Mouse (Mus musculus): Measurements from ENCODE around the gene Katna1. TPM values are rescaled to one million over a fixed set of nuclear protein-coding genes. Genes with fewer than 3 reads are reported as not detected.

Katna1 gene
- total RNA-seq (2021) = 10 to 100 TPM; 11.2 to 14.0 TPM
- long read RNA-seq, experiment 1, transcript Katna1-201 (11 exons, 1,774 nt) = major isoform, 21 of 24 reads
- long read RNA-seq, experiment 1, partial matches to known transcripts = 1 of 24 reads
- long read RNA-seq, experiment 1, other reads (novel, unspliced or antisense) = 2 of 24 reads
- long read RNA-seq, experiment 2, transcript Katna1-201 (11 exons, 1,774 nt) = major isoform, 17 of 21 reads
- long read RNA-seq, experiment 2, partial matches to known transcripts = 2 of 21 reads
- long read RNA-seq, experiment 2, other reads (novel, unspliced or antisense) = 2 of 21 reads

GRCm38 (mm10) chr10:7725751-7726500 lies at the start of gene Katna1:
Katna1 (plus strand) TSS chr10:7726000.
- peak within 1 kb of the TSS; percentile 90 for H3K4me3 ChIP-seq
- no peak for TF ChIP-seq CTCF (IDR thresholded peaks at IDR 0.05)
- H3K27ac ChIP-seq = peak within 1 kb of the TSS; percentile 90
- intact Hi-C loops (cut with DNase I) = no loop called here
- DNase-seq = peak; percentile 96

GRCm38 (mm10) chr10:7680731-7681301 lies 45.0 kb upstream of the Katna1 start, which contains the start of the genes Pcmt1 and Lats1:
Pcmt1 (minus strand) TSS chr10:7681136.
Lats1 (plus strand) TSS chr10:7681214.
- intact Hi-C loops (cut with DNase I) = loop anchor here (2.0 to 5.0 kb wide), 2 partner anchors 14 to 96 kb away; partner anchors contain the start of gene Nup43
- H3K27ac ChIP-seq = peak within 1 kb of the TSS; percentile 98
- DNase-seq = peak; percentile 94
- no peak for TF ChIP-seq CTCF (IDR thresholded peaks at IDR 0.05)
- peak within 1 kb of the TSS; percentile 83 for H3K4me3 ChIP-seq

GRCm38 (mm10) chr10:7681343-7682025 lies 44.3 kb upstream of the Katna1 start:
- peak; percentile 37; the same call in 1 of the 2 replicates for TF ChIP-seq CTCF (IDR thresholded peaks at IDR 0.05)
- intact Hi-C loops (cut with DNase I) = loop anchor here (2.0 to 5.0 kb wide), 2 partner anchors 15 to 96 kb away; partner anchors contain the start of gene Nup43
- DNase-seq = peak; percentile 91
- Histone ChIP-seq H3K27ac (peak overlapping the region; percentile 98), H3K4me3 (peak overlapping the region; percentile 83)

GRCm38 (mm10) chr10:7682249-7682648 lies 43.6 kb upstream of the Katna1 start:
- H3K27ac ChIP-seq = peak overlapping the region; percentile 98
- no peak for TF ChIP-seq CTCF (IDR thresholded peaks at IDR 0.05)
- H3K4me3 ChIP-seq = peak overlapping the region; percentile 83
- no peak for DNase-seq
- intact Hi-C loops (cut with DNase I) = loop anchor here (5.0 kb wide), 1 partner anchor 95 kb away; no protein-coding TSS in a partner anchor

GRCm38 (mm10) chr10:7686902-7687301 lies 38.9 kb upstream of the Katna1 start:
- intact Hi-C loops (cut with DNase I) = no loop called here
- H3K4me3 ChIP-seq = no peak overlapping the region
- no peak for TF ChIP-seq CTCF (IDR thresholded peaks at IDR 0.05)
- no peak overlapping the region for H3K27ac ChIP-seq
- DNase-seq = no peak

GRCm38 (mm10) chr10:7695286-7695685 lies 30.5 kb upstream of the Katna1 start:
- intact Hi-C loops (cut with DNase I) = no loop called here
- TF ChIP-seq CTCF (IDR thresholded peaks at IDR 0.05) = peak; percentile 16; the same call in 1 of the 2 replicates
- H3K27ac ChIP-seq = no peak overlapping the region
- no peak overlapping the region for H3K4me3 ChIP-seq
- no peak for DNase-seq

GRCm38 (mm10) chr10:7700120-7700519 lies 25.7 kb upstream of the Katna1 start:
- intact Hi-C loops (cut with DNase I) = no loop called here
- no peak for TF ChIP-seq CTCF (IDR thresholded peaks at IDR 0.05)
- H3K27ac ChIP-seq = no peak overlapping the region
- no peak for DNase-seq
- no peak overlapping the region for H3K4me3 ChIP-seq

GRCm38 (mm10) chr10:7702586-7702985 lies 23.2 kb upstream of the Katna1 start:
- Histone ChIP-seq H3K27ac (no peak overlapping the region), H3K4me3 (no peak overlapping the region)
- DNase-seq = no peak
- no peak for TF ChIP-seq CTCF (IDR thresholded peaks at IDR 0.05)
- intact Hi-C loops (cut with DNase I) = no loop called here

GRCm38 (mm10) chr10:7710121-7710520 lies 15.7 kb upstream of the Katna1 start:
- no peak overlapping the region for H3K27ac ChIP-seq
- TF ChIP-seq CTCF (IDR thresholded peaks at IDR 0.05) = no peak
- no peak overlapping the region for H3K4me3 ChIP-seq
- DNase-seq = no peak
- intact Hi-C loops (cut with DNase I) = no loop called here

- H3K4me3 ChIP-seq = no peak overlapping the region
- no peak overlapping the region for H3K27ac ChIP-seq
- no peak for DNase-seq
- intact Hi-C loops (cut with DNase I) = no loop called here
- no peak for TF ChIP-seq CTCF (IDR thresholded peaks at IDR 0.05)
Observed at GRCm38 (mm10) chr10:7712506-7712905, 13.3 kb upstream of the Katna1 start.

- Histone ChIP-seq H3K4me3 (no peak overlapping the region), H3K27ac (no peak overlapping the region)
- no peak for DNase-seq
- intact Hi-C loops (cut with DNase I) = no loop called here
- TF ChIP-seq CTCF (IDR thresholded peaks at IDR 0.05) = no peak
Observed at GRCm38 (mm10) chr10:7715056-7715455, 10.7 kb upstream of the Katna1 start.

GRCm38 (mm10) chr10:7726501-7726812 lies 657 bp downstream of the Katna1 start:
- intact Hi-C loops (cut with DNase I) = no loop called here
- peak overlapping the region; percentile 90 for H3K27ac ChIP-seq
- peak overlapping the region; percentile 90 for H3K4me3 ChIP-seq
- DNase-seq = no peak
- no peak for TF ChIP-seq CTCF (IDR thresholded peaks at IDR 0.05)
